Mouse (Mus musculus) cerebellum, postnatal 36 days (tissue): Measurements from ENCODE around the gene Hydin.
"Not testable (repeated sequence)": the region's sequence is repeated elsewhere in the genome, so short reads cannot be mapped to it uniquely, and the experiment has no call there.

ENCODE experiments used
- DNase-seq, 2 experiments: peaks; one replicate each; pipeline ENCODE4 v3.0.0; 2021 to 2022; ENCODE audit warnings: mixed read lengths in 2 of 2

Gene Hydin

GRCm38 (mm10) chr8:110530008-110530762 lies 263.4 kb downstream of the Hydin start:
- no peak for DNase-seq

- DNase-seq: no peak
Observed at GRCm38 (mm10) chr8:110533781-110534180, 267.0 kb downstream of the Hydin start.

GRCm38 (mm10) chr8:110537849-110538248 lies 271.1 kb downstream of the Hydin start:
- DNase-seq: peak; percentile 89 to 90

GRCm38 (mm10) chr8:110550343-110550742 lies 283.6 kb downstream of the Hydin start:
- no peak for DNase-seq

- not testable (repeated sequence) for DNase-seq
Observed at GRCm38 (mm10) chr8:110552111-110552510, 285.3 kb downstream of the Hydin start.

GRCm38 (mm10) chr8:110592641-110593040 lies 325.9 kb downstream of the Hydin start:
- DNase-seq: no peak

DNA sequence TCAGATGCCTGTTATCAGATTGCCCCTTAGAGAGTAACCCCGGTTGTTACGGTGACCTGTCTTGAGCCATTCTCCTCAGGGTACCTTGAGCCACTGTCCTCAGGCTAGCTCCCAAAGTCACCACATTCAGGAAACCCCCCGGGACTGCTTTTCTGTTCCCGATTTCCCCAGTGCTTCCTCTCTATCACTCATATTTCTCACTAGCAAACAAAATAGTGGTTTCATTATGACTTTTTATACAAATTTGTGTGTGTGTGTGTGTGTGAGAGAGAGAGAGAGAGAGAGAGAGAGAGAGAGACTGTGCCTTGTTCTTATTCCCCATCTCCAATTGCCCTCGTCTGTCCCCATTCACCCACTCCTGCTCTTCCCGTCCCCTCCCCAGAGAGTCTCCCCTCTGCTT lies 327.4 kb downstream of the Hydin start:
- no peak for DNase-seq

- DNase-seq: peak; percentile 15 to 58
Observed at GRCm38 (mm10) chr8:110604556-110604955, 337.8 kb downstream of the Hydin start.

DNA sequence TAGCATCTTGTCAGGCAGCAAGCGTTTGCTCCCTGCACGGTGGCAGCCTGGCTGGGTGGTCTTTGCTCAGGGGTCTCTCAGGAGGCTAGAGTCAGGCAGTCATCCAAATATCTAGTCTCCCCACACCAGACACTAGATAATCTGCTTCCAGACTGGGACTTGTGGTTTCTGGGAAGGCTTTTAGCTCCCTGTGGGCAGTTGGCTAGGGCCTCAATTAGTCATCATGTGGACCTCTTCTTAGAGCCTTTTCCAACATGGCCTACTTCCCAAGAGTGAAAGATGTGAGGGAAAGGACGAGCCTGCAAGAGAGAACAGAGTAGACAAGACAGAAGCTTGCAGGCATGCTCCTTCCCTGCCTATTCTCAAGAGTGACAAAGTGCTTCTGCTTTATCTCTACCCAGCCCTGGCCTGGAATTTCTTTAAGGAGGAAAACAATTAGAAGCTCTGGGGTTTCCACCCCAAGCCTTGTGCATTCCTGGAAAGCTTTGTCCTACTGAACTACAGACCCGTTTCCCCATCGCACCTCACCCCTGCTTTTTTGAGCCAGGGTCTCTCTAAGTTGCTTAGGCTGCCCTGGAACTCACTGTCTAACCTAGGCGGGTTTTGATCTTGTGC lies 338.7 kb downstream of the Hydin start:
- peak in 1 of 2 experiments; percentile 35 for DNase-seq

DNA sequence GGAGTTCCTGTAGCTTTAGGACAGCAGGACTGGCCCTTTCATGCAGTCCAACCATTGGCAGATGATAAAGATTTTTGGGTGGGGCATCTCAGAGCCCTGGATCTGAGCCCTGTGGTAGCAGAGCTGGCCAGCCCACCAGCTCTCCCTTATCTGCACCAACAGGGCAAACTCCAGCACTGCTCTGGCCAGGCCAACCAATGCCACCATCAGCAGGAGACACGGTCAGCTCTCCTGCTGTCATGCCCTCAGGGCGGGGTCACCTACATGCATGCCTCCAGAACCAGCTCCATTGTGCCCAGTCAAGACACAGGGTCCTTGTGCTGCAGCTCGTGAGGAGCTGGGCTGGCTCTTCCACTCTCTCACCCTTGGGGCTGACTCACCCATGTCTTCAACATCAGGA lies 349.0 kb downstream of the Hydin start:
- DNase-seq: no peak

DNA sequence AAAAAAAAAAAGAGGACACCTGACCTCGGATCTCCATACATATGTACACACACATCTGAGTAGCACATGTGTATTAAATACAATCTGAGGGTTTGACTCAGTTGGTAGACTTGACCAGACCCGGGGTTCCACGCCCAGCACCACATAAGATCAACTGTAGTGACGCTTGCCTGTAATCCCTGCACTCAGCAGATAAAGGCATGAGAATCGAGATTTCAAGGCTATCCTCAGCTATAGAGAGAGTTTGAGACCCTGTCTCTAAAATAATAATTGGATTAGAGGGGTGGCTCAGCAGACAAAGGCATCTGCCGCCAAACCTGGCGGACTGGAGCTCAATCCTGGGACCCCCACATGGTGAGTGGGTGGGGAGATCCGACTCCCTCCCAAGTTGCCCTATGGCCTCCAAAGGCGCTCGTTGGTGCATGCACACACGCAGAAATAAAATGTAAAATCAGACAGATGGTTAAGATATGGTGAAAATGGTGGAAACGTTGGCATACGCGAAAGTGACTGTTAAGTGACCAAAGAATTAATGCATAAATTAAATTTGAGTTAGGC lies 351.1 kb downstream of the Hydin start:
- peak in 1 of 2 experiments; percentile 25 for DNase-seq

DNA sequence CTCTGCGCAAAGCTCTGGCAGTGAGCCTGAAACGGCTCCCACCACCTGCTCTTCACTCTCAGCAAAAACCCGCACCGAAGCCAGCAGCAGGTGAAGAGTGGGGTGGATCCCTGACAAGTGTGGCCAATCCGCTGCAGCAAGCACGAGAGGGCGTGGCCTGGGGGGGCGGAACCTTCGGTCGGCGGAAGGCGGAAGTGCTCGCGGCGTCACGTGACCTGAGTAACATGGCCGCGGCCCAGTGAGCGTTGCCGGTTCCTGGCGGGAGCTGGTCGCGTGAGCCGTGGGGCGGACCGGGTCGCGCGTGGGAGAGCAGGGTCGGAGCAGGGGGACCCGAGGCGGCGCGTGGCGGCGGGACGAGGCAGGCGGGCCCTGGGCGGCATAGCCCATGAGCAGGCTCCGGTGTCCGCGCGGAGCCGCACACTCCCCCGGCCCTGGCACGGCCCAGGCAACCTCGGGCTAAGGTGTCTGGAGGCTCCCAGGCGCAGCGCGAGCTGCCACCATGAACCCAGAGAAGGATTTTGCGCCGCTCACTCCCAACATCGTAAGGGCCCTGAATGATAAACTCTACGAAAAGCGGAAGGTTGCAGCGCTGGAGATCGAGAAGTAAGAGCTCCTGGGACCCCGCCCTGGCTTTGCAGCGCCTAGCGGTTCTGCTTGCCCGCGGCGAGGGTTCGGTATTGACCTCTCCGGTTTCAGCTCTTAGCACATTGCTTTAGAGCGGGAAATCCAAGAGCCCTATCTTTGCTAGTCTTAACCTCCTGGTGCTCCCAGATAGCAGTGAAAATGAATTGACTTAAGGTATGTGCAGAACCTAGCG lies 351.8 kb downstream of the Hydin start, which contains the start of gene Vac14:
Gene Vac14 (plus strand): TSS at position 195 of the 817 bp plus-strand sequence.
- peak; percentile 98 to 99 for DNase-seq

GRCm38 (mm10) chr8:110619208-110619574 lies 352.4 kb downstream of the Hydin start:
- DNase-seq: no peak

DNA sequence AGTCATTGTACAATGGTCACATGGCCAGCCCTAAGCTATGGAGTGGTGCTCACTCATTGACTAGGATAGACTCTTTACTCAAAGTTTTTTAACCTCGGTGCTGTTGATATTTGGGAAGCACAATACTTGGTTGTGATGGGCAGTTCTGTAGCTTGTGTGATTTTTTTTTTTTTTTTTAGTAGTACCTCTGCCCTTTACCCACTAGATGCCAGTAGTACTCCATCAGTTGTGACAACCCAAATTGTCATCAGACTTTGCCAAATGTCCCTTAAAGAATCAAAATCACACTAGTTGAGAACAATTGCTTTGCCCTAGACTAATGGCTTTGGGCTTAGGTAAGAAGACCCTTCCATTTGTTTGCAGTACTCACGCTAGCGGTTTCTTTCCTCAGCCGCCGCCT lies 353.1 kb downstream of the Hydin start:
- no peak for DNase-seq

- no peak for DNase-seq
Observed at GRCm38 (mm10) chr8:110626431-110626830, 359.7 kb downstream of the Hydin start.

DNA sequence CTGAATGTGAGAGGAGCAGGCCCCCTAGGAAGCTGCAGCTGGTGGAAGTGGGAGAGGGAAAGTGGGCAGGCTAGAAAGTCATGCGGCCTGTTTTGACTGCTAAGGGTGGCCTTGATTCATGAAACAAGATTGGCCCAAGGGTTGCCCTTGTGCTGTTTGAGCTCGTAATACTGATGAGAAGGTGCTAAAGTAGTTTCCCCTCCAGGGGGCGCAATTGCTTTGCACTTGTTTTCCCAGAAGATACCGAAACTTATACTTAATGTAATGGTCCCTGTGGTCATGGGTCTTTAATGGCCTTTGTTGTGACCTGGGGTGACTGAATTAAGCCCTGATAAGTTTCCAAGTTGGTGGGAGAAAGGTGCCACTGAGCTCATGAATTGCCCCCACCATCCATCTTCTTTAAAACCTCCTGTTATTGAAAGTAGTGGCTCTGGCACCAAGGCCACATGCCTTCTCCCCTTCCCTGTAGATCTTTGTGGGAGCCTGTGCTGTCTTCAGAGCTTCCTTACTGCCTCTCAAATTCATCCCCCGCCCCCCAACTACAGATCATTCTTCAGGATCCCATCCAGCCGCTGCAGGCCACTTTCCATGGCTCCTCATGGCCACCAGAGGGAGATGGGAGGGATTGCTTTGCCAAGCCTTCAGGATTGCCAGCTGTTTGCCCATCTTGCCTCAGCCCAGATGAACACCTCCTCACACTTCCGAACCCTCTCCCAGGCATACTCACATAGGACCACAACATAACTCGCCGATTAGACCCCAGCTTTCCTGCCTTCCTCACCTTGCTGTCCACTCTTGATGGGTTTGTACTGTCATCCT lies 362.7 kb downstream of the Hydin start:
- DNase-seq: peak; percentile 77 to 80

- DNase-seq: no peak
Observed at GRCm38 (mm10) chr8:110630079-110630478, 363.3 kb downstream of the Hydin start.

DNA sequence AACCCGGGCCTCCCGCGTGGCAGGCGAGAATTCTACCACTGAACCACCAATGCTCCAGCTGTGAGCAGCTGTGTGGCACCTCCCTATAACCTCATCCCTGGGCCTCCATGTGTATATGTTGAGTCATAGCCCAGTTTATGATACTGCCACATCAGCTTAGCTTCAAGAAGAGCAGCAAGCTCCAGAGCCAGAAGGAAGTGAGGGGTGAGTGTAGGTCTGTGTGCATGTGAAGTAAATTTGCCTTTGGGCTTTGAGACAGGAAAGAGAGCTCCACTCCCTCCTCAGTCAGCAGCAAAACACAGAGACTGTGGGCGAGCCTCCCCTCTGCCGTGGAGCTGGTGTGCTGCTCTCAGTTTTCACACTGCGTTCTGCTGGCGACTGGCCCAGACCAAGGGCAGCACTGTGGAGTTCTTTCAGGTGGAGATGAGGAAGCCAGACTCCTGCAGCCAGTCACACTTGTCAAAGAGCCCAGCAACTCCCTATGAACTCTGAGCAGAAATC lies 363.8 kb downstream of the Hydin start:
- peak; percentile 73 to 75 for DNase-seq

DNA sequence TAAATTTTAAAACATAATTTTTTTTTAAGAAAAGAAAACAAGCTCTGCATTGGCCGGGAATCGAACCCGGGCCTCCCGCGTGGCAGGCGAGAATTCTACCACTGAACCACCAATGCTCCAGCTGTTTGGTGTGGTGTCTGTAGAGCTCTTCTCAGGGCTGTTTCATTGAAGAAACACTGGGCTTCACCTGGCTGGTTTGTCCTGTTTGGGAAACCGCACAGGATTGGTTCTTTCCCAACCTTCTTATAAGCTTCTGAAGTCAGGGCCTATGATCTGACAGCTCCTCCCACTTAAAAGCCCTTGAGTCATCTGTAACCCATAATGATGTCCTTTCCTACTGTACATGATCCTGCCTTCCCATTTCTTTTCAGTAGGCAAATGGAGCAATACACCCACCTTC lies 364.4 kb downstream of the Hydin start:
- no peak for DNase-seq

DNA sequence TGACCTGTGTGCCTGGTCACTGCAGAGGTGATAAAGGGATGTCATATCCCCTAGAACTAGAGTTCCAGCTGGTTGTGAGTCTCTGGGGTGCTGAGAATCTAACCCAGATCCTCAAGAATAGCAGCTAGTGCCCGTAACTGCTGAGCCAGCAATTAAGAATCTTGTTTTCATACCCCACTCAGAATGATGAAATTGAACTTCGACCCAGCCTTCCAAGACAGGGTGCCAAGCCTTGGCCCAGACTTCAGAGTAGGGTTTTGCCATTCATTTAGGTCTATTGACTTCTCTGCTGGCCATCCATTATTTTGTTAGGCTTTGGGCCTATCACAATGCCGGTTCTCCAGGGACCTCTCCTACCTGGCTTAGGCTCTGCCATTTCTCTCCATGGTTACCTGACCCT lies 367.0 kb downstream of the Hydin start:
- DNase-seq: no peak

GRCm38 (mm10) chr8:110636182-110636581 lies 369.4 kb downstream of the Hydin start:
- DNase-seq: no peak

- peak; percentile 72 to 77 for DNase-seq
Observed at GRCm38 (mm10) chr8:110642331-110642730, 375.6 kb downstream of the Hydin start.
